Mouse (Mus musculus) 416B (cell line): ENCODE data around the gene Atp2b4.
A peak's percentile ranks its signal among the peaks of the same experiment; 100 is the strongest.

Experiments used
- DNase-seq: peaks from one replicate; pipeline ENCODE4 v3.0.0; 2011; ENCODE audit warnings: low read depth

Gene Atp2b4

GRCm38 (mm10) chr1:133800948-133801393, at the start of gene Atp2b4:
Gene Atp2b4 (minus strand): TSS chr1:133801041.
- peak; percentile 100 for DNase-seq

- DNase-seq: no peak
Observed at GRCm38 (mm10) chr1:133844734-133845133, 43.9 kb upstream of the Atp2b4 start.

GRCm38 (mm10) chr1:133843900-133844299, 43.1 kb upstream of the Atp2b4 start:
- no peak for DNase-seq

GRCm38 (mm10) chr1:133843370-133843769, 42.5 kb upstream of the Atp2b4 start:
- no peak for DNase-seq

- no peak for DNase-seq
Observed at GRCm38 (mm10) chr1:133842074-133842725, 41.4 kb upstream of the Atp2b4 start.

GRCm38 (mm10) chr1:133841171-133841926, 40.5 kb upstream of the Atp2b4 start:
- DNase-seq: no peak

- DNase-seq: no peak
Observed at GRCm38 (mm10) chr1:133840530-133840929, 39.7 kb upstream of the Atp2b4 start.

GRCm38 (mm10) chr1:133834309-133834708, 33.5 kb upstream of the Atp2b4 start:
- DNase-seq: no peak

- DNase-seq: no peak
Observed at GRCm38 (mm10) chr1:133832781-133833180, 31.9 kb upstream of the Atp2b4 start.

- no peak for DNase-seq
Observed at GRCm38 (mm10) chr1:133826193-133826592, 25.4 kb upstream of the Atp2b4 start.

GRCm38 (mm10) chr1:133825543-133825942, 24.7 kb upstream of the Atp2b4 start:
- DNase-seq: no peak

GRCm38 (mm10) chr1:133825140-133825539, 24.3 kb upstream of the Atp2b4 start:
- no peak for DNase-seq

- peak; percentile 75 for DNase-seq
Observed at GRCm38 (mm10) chr1:133821144-133821543, 20.3 kb upstream of the Atp2b4 start.

- DNase-seq: no peak
Observed at GRCm38 (mm10) chr1:133820100-133820499, 19.3 kb upstream of the Atp2b4 start.

- peak; percentile 31 for DNase-seq
Observed at GRCm38 (mm10) chr1:133818531-133818930, 17.7 kb upstream of the Atp2b4 start.

GRCm38 (mm10) chr1:133815747-133816491, 15.1 kb upstream of the Atp2b4 start:
- peak; percentile 97 for DNase-seq

- DNase-seq: no peak
Observed at GRCm38 (mm10) chr1:133809376-133809775, 8.5 kb upstream of the Atp2b4 start.

GRCm38 (mm10) chr1:133808020-133808419, 7.2 kb upstream of the Atp2b4 start:
- DNase-seq: no peak

- DNase-seq: no peak
Observed at GRCm38 (mm10) chr1:133801743-133802142, 902 bp upstream of the Atp2b4 start.

- DNase-seq: no peak
Observed at GRCm38 (mm10) chr1:133800512-133800911, 329 bp downstream of the Atp2b4 start.

- peak; percentile 54 for DNase-seq
Observed at GRCm38 (mm10) chr1:133799686-133800445, 975 bp downstream of the Atp2b4 start.
